12 mouse cellular contexts compared by ENCODE assay signal in the genomic region with DNA sequence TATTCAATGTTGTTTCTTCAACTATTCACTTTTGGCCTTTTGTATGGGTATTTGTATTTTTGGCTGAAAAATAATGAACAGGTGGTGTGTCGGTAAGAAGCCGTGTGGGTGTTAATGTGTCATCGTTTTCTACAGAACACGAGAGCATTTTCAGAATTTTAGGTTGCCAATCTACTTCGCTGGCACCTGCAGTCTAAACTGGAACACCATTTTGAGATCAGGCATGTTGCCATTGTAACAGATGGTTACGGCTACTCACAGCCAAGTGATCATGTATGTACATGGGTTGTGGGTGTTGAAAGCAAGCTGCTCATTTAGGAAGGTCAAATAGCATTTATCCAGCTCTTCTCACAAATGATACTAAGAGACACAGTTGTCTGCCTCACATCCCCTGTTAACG.
DNase-seq lines count a peak whose midpoint lies in the region; ATAC-seq and TF ChIP-seq lines count a peak whose summit lies in the region.
"Had no signal": no experiment of that assay in that cellular context is flagged by ENCODE, and none has a peak within 500 bp of the region (broad histone marks: within the 10 kb centered on the region; RNA-seq: fewer than 3 reads in every experiment).

No protein-coding gene starts in this region.

- TF ChIP-seq CTCF in cerebellum, adult 2 months (IDR thresholded peaks at IDR 0.05; ENCODE audit: borderline replicate concordance, insufficient read depth, low read depth, low read length) = no peak
- no peak for TF ChIP-seq CTCF in layer of hippocampus, adult 2 months (conservative IDR thresholded peaks at IDR 0.05)

- no peak overlapping the region for H3K9ac ChIP-seq in forebrain, embryonic 14.5 days (ENCODE audit: low read length)
- H3K9ac ChIP-seq in midbrain, embryonic 14.5 days (replicated peaks; ENCODE audit: low read length) = no peak overlapping the region

- no peaks in the 10 kb centered on the region for H3K27me3 ChIP-seq in forebrain, embryonic 14.5 days (replicated peaks; ENCODE audit: control insufficient read depth, insufficient read depth, low read length)
- H3K27me3 ChIP-seq in forebrain, embryonic 10.5 days (ENCODE audit: poor library complexity, severe bottlenecking) = no peaks in the 10 kb centered on the region
- H3K27me3 ChIP-seq in cerebellum, adult 2 months (ENCODE audit: control insufficient read depth, insufficient read depth, low read length) = no peaks in the 10 kb centered on the region
- no peaks in the 10 kb centered on the region for H3K27me3 ChIP-seq in midbrain, embryonic 14.5 days (ENCODE audit: control insufficient read depth, insufficient read depth, low read length)

- H3K4me1 ChIP-seq in forebrain, embryonic 14.5 days (ENCODE audit: control insufficient read depth, insufficient read depth, low read length) = no peaks in the 10 kb centered on the region
- H3K4me1 ChIP-seq in forebrain, embryonic 10.5 days = no peaks in the 10 kb centered on the region
- no peaks in the 10 kb centered on the region; the same call in 1 of the 2 replicates for H3K4me1 ChIP-seq in cerebellum, adult 2 months (ENCODE audit: control insufficient read depth, insufficient read depth, low read length)
- no peaks in the 10 kb centered on the region for H3K4me1 ChIP-seq in midbrain, embryonic 14.5 days (ENCODE audit: control insufficient read depth, insufficient read depth, low read length)

- DNase-seq in forebrain, embryonic 14.5 days (ENCODE audit: low spot score) = peak; percentile 85
- no peak for DNase-seq in forebrain, embryonic 10.5 days (ENCODE audit: extremely low spot score, low spot score)
- peak; percentile 89 to 98 for DNase-seq in cerebellum, adult 2 months
- DNase-seq in layer of hippocampus, adult 2 months (ENCODE audit: low spot score in 2 of 2) = peak; percentile 77 to 79
- peak; percentile 23 to 28 for DNase-seq in left cerebral cortex, postnatal 14 days (ENCODE audit: low spot score in 2 of 2)
- no peak for DNase-seq in urinary bladder, postnatal 36 days (ENCODE audit: low spot score in 2 of 2)
- no peak for DNase-seq in midbrain, embryonic 14.5 days
- DNase-seq: heart, adult 18-20 months; heart, postnatal 4 days; kidney, postnatal 4 days; spleen, adult 18-20 months had no signal

- H3K27ac ChIP-seq in forebrain, embryonic 14.5 days (ENCODE audit: low read depth, low read length) = no peak overlapping the region
- H3K27ac ChIP-seq in forebrain, embryonic 10.5 days = no peak overlapping the region
- H3K27ac ChIP-seq in cerebellum, adult 2 months (ENCODE audit: insufficient read depth, low read length) = no peak overlapping the region
- peak overlapping the region; percentile 77 for H3K27ac ChIP-seq in layer of hippocampus, adult 2 months
- no peak overlapping the region for H3K27ac ChIP-seq in midbrain, embryonic 14.5 days (replicated peaks; ENCODE audit: low read depth, low read length)

- no peak for TF ChIP-seq POLR2A in cerebellum, adult 2 months (IDR thresholded peaks at IDR 0.05; ENCODE audit: borderline replicate concordance, insufficient read depth, low read length)

- no peak overlapping the region for H3K4me3 ChIP-seq in forebrain, embryonic 14.5 days (ENCODE audit: low read depth, low read length)
- H3K4me3 ChIP-seq in forebrain, embryonic 10.5 days = no peak overlapping the region
- no peak overlapping the region for H3K4me3 ChIP-seq in cerebellum, adult 2 months (replicated peaks; ENCODE audit: insufficient read depth, low read depth, low read length)
- no peak overlapping the region for H3K4me3 ChIP-seq in layer of hippocampus, adult 2 months
- H3K4me3 ChIP-seq in midbrain, embryonic 14.5 days (replicated peaks; ENCODE audit: low read depth, low read length) = no peak overlapping the region

- H3K4me2 ChIP-seq in forebrain, embryonic 14.5 days (ENCODE audit: low read length) = no peak overlapping the region
- H3K4me2 ChIP-seq in midbrain, embryonic 14.5 days (ENCODE audit: low read length) = no peak overlapping the region

- no peaks in the 10 kb centered on the region for H3K9me3 ChIP-seq in forebrain, embryonic 14.5 days (replicated peaks; ENCODE audit: control insufficient read depth, low read length)
- H3K9me3 ChIP-seq in forebrain, embryonic 10.5 days = no peaks in the 10 kb centered on the region
- H3K9me3 ChIP-seq in midbrain, embryonic 14.5 days (ENCODE audit: control insufficient read depth, low read length) = no peaks in the 10 kb centered on the region

- 69% methylated on average over 7 of the region's 7 CpGs for WGBS in forebrain, embryonic 14.5 days
- 92% methylated on average over 7 of the region's 7 CpGs for WGBS in forebrain, embryonic 10.5 days
- whole genome bisulfite sequencing in cerebellum, adult 2 months = 8% methylated on average over 7 of the region's 7 CpGs
- WGBS in midbrain, embryonic 14.5 days = 90% methylated on average over 7 of the region's 7 CpGs

- no peaks in the 10 kb centered on the region for H3K36me3 ChIP-seq in forebrain, embryonic 14.5 days (ENCODE audit: control insufficient read depth, insufficient read depth, low read length)
- no peaks in the 10 kb centered on the region for H3K36me3 ChIP-seq in forebrain, embryonic 10.5 days (replicated peaks)
- H3K36me3 ChIP-seq in midbrain, embryonic 14.5 days (ENCODE audit: control insufficient read depth, insufficient read depth, low read length) = no peaks in the 10 kb centered on the region

- ATAC-seq in forebrain, embryonic 14.5 days = peak; percentile 87
- no peak for ATAC-seq in megakaryocyte progenitor cell, adult 5-6 weeks (replicated peaks; ENCODE audit: poor library complexity)
- no peak for ATAC-seq in midbrain, embryonic 14.5 days (ENCODE audit: low FRiP score, low TSS enrichment)

- intact Hi-C loops in left cerebral cortex, postnatal 14 days (cut with DNase I) = no loop called here

Comparison
In these comparisons a context has a peak if more than half of its experiments do, and no peak if none do; other contexts are left out.
1. DNase-seq: peak in forebrain, embryonic 14.5 days (single experiment), cerebellum, adult 2 months (2 of 2), layer of hippocampus, adult 2 months (2 of 2) and left cerebral cortex, postnatal 14 days (2 of 2); none in forebrain, embryonic 10.5 days (single experiment), urinary bladder, postnatal 36 days (0 of 2) and midbrain, embryonic 14.5 days (single experiment).